Mouse (Mus musculus): ENCODE measurements around the gene Defb42.

DNA sequence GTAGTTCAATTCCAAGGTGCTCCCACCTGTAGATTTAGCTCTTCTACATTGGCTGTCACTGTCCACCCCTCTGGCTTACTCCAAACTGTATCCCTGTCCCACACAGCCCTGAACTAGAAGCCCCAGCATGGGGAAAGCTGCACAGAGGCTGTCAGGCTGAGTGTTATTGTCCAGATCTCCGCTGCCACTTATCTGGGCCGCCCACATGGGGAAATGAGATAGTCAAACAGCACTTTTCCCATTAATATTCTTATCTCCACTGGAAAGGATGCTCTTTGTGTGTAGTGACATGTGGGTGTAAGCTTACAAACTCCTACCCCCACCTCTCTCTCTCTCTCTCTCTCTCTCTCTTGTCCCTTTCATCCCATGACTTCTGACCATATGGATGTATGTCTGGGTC is 15.4 kb downstream of the Defb42 start:
- TF ChIP-seq FLI1 (IDR thresholded peaks at IDR 0.05; ENCODE audit: low read length): no peak
- no peak for TF ChIP-seq GATA1 (IDR thresholded peaks at IDR 0.05; ENCODE audit: borderline replicate concordance, low read length)
